Mouse (Mus musculus) urinary bladder, postnatal 25 days (tissue): ENCODE measurements around the gene Veph1.

ENCODE experiments used
- DNase-seq: peaks from one replicate; pipeline ENCODE4 v3.0.0; 2022; ENCODE audit warnings: low spot score

The Veph1 gene

GRCm38 (mm10) chr3:66024220-66024792, 272.3 kb downstream of the Veph1 start:
- DNase-seq = no peak

DNA sequence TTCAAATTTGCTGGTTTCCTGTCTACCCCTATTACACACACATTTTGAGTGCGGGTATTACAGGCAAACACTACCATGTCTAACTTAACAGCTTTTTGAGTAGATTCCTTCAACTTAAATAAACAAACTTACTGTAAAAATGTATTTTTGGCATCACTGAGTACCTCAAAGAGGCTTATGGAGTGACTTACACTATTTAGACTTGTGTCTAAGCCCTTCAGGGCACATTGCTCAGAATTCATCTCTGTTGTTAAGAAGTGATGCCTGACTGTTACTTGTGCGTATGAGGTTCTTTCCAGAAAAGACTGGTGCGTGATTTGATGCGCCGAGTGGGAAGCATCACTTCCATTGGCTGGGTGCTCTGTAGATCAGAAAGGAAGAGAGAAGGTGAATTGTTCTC, 277.5 kb downstream of the Veph1 start:
- no peak for DNase-seq

DNA sequence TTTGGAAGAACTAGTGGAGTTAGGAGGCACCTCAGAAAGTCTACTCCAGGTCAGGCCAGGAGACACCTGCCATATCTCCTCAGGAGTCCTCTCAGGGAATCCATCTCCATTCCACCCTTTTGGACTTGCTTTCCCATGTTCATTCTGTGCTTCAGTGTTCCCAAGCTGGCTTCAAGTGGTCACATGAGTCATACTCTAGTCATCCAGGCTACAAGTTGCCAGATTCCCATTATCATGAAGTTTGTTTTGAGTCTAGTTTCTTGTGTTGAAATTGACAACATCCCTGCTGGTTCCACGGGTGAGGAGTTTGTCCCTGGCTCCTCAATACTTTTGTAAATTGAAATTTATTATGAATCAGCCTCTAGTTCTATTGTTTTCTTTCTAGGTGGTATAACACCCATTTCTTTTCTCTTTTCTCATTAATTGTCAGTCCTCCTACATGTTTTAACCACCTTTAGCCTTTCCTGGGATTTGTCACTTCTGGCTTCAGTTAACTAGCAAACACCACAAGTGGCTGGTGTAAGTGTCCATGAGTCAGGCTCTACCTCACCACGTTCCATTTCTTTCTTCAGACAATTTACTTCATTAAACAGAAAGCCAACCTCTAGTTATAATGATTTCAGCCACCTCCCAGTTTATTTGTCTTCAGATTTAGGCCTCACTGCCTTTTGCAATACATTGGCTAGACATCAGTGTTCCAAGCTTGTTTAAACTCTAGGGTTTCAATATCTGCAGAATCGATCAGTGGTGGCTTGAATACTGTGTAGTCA, 288.8 kb downstream of the Veph1 start:
- DNase-seq = no peak

DNA sequence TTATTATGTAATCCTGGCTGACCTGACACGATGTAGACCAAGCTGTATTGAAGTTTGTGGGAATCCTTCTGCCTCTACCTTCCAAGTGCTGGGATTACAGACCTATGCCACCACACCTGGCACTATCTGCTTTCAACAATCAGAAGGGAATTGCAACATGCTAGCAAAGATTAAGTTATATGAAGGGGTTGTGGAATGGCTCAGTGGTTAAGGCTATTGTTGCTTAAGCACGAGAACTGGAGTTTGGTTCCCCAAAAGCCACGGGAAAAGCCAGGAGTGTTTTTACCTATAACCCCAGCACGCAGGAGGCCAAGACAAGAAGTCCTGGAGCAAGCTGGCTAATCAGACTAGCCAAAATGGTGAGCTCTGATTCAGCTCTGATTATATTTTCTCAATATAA, 291.6 kb downstream of the Veph1 start:
- no peak for DNase-seq

DNA sequence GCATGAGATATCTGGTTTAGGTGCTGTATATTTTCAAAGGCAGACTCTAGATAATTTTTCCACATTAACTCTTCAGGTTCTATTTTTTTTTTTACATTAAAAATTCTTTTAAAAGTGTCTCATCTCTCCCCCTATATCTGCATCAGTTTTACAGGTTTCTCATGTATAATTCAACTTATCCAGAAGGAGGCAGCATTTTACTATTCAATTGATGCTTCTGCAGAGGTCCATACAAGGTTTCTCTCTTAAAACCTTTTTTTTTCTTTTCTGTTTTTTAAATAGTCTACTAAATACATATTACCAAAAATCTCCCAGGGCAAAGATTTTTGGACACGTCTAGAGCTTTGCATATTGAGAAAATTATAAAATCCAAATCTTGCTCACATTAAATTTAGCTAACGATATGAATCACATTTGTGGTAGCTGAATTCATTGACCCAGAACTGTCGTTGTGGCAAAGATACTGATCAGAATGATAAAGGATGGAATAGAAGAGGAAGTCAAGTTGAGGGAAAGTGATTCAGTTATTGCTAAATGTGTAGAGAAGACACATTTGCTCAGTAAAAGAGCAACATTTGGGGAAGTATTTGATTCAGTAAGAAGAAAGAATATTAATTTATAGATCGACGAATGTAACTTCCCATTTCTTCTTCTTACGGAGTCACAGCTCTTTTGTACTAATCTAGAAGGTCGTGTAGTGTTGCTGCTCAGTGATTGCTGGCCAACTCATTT, 292.3 kb downstream of the Veph1 start:
- DNase-seq = no peak
